Mouse (Mus musculus): Measurements from ENCODE around the gene Slc44a5. TPM values are rescaled to one million over a fixed set of nuclear protein-coding genes. Genes with fewer than 3 reads are reported as not detected.

Gene Slc44a5
- polyA plus RNA-seq, 1 experiment from 2014 or later: 1.1 TPM

DNA sequence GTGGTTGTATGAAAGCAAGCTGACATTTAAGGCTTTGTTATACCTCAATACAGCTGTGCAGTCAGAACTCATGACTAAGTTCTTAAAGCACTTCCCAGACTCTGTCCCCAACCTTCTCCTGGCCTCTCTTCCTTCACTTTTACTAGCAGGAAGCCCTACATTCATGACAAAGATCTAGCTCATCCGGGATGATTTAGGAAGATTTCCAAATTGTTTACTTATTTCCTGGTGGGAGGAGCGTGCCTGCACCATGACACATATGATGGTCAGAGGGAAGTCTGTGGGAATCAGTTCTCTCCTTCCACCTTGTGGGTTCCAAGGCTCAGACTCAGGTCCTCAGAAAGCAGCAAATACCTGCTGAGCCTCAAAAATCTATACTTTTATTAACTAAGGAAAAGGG is 317.1 kb downstream of the Slc44a5 start:
- H3K27me3 ChIP-seq (ENCODE audit: insufficient read depth, poor library complexity, severe bottlenecking): peaks cover 24% of the 10 kb centered on the region

DNA sequence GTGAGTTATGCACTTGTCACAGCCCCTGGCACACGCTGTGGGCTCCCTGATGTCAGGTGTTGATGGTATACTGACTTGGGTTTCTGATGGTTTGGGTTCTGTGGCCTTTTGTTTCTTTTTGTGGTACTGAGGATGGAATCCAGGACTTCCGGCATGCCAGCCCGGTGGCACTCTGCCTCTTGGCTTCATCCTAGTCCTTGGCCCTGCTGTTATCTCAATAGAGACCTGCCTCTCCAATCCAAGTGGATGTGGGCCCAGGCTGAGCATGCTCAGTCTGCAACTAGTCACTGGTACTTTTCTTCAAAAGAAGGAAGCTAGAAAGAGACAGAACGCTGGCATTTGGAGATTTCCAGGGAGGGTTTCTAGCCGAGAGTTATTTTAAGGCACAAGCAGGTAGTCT is 318.9 kb downstream of the Slc44a5 start:
- H3K4me1 ChIP-seq: peaks cover 12% of the 10 kb centered on the region; the same call in 1 of the 2 replicates
- H3K9me3 ChIP-seq: no peaks in the 10 kb centered on the region
- no peak overlapping the region for H3K27ac ChIP-seq
- H3K36me3 ChIP-seq: no peaks in the 10 kb centered on the region
- WGBS: 62% methylated on average over 5 of the region's 5 CpGs
- no peak overlapping the region for H3K4me3 ChIP-seq
- no peak for DNase-seq (ENCODE audit: low spot score)
- H3K27me3 ChIP-seq (ENCODE audit: insufficient read depth, poor library complexity, severe bottlenecking): peaks cover 24% of the 10 kb centered on the region

More for the DNA sequence above, 317.1 kb downstream of the Slc44a5 start:
- no peaks in the 10 kb centered on the region for H3K36me3 ChIP-seq
- no peak overlapping the region for H3K4me3 ChIP-seq
- 81% methylated on average over 2 of the region's 2 CpGs for WGBS
- peaks cover 12% of the 10 kb centered on the region; the same call in 1 of the 2 replicates for H3K4me1 ChIP-seq
- H3K27ac ChIP-seq: no peak overlapping the region
- H3K9me3 ChIP-seq: no peaks in the 10 kb centered on the region
- no peak for DNase-seq (ENCODE audit: low spot score)

DNA sequence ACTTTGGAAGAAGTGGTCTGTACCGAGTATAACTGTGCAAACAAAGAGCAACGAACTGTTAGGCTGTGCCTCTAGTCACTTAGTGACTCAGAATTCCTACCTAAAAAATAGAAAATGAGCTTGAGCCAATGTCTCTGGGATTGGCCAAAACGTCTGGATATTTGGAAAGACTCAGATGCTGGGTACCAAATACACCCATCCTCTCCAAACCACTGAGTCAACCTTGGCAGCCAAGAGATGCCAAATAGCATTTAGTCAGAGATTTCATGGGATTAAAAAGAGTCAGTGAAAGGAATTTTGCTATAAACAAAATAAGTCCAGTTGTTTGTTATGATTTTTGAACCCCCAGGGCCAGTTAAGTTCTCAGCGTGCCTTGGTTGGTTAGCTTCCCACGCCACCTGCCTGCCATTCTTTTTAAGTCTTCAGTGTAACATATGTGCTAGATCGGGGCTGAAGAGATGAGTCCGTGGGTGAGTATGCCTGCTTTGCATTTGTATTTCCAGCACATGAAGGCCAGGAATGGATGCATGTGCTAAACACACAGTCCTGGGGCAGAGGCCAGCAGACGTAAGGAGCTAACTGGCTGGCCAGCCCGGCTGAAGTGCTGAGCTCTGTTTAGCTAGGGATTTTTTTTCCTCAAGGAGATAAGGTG is 320.7 kb downstream of the Slc44a5 start:
- WGBS: 64% methylated on average over 9 of the region's 9 CpGs
- H3K27ac ChIP-seq: no peak overlapping the region

DNA sequence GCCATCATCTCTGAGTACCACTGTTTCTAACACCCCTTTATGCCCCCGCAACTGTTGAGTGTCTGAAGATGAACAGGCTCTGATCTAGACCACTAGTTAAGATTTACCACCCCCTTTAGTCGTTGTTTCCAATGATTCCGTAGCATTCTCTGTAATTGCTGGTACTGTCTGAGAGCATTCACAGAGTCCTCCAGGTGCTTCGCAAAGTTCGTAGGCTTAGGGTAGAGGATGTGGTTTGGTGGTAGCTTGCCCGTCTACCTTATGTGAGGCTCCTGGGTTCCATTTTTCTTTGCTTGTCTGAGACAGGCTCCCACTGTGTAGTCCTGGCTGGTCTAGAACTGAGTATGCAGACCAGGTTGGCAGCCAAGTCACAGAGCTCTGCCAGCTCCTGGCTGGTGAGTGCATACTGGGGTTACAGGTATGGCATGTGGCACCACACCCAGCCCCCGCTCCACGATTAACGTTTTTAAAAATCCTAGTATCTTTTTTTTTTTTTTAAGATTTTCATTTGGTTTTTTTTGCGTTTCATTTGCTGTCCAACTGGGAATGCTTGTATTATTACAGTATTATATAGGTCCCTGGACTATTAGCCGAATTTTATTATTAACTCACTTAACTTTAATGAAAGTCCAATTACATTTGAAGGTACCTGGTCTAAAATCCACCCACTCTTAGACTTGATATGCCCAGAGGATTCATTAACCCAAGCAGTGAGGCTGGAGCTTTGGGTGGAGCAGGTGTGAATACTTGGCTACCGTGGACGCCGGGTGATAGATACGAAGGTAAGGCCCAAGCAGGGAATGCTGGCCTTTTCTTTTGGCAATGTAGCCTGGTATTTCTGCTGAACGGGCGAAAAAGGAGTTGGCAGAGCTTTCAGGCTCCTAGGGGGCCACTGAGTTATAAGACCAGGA is 321.9 kb downstream of the Slc44a5 start:
- H3K4me1 ChIP-seq: 0 out of 2 replicates have a peak, but pooled peaks cover 8% of the 10 kb centered on the region
- WGBS: 87% methylated on average over 17 of the region's 17 CpGs
- no peaks in the 10 kb centered on the region for H3K9me3 ChIP-seq
- H3K27ac ChIP-seq: no peak overlapping the region
- DNase-seq (ENCODE audit: low spot score): no peak
- H3K36me3 ChIP-seq: no peaks in the 10 kb centered on the region
- peaks cover 18% of the 10 kb centered on the region for H3K27me3 ChIP-seq (ENCODE audit: insufficient read depth, poor library complexity, severe bottlenecking)
- no peak overlapping the region for H3K4me3 ChIP-seq

More for the DNA sequence above, 320.7 kb downstream of the Slc44a5 start:
- DNase-seq (ENCODE audit: low spot score): no peak
- peaks cover 18% of the 10 kb centered on the region for H3K27me3 ChIP-seq (ENCODE audit: insufficient read depth, poor library complexity, severe bottlenecking)
- no peaks in the 10 kb centered on the region for H3K36me3 ChIP-seq
- H3K9me3 ChIP-seq: no peaks in the 10 kb centered on the region
- 0 out of 2 replicates have a peak, but pooled peaks cover 8% of the 10 kb centered on the region for H3K4me1 ChIP-seq
- no peak overlapping the region for H3K4me3 ChIP-seq

DNA sequence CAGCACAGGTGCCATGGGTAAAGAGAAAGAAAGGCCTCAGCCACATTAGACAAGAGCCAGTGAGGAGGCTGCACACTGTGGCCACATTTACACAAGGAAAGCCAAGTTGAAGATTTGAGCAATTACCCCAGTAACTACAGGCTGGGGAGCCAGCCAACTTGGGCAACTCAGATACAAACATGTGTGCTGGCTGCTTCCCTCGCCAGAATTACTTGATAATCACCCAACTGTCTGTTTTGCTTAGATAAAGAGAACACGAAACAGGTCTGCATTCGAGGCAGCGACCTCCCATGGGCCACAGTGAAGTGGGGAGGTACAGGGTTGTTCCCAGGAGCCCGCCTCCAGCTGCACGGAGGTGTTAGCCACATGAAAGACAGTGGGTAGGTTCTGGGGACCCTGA is 324.3 kb downstream of the Slc44a5 start:
- no peak for DNase-seq (ENCODE audit: low spot score)
- WGBS: 26% methylated on average over 6 of the region's 6 CpGs
- Histone ChIP-seq H3K4me1 (0 out of 2 replicates have a peak, but pooled peaks cover 8% of the 10 kb centered on the region), H3K27ac (no peak overlapping the region), H3K4me3 (no peak overlapping the region), H3K36me3 (no peaks in the 10 kb centered on the region), H3K27me3 (ENCODE audit: insufficient read depth, poor library complexity, severe bottlenecking) (peaks cover 4% of the 10 kb centered on the region), H3K9me3 (no peaks in the 10 kb centered on the region)

DNA sequence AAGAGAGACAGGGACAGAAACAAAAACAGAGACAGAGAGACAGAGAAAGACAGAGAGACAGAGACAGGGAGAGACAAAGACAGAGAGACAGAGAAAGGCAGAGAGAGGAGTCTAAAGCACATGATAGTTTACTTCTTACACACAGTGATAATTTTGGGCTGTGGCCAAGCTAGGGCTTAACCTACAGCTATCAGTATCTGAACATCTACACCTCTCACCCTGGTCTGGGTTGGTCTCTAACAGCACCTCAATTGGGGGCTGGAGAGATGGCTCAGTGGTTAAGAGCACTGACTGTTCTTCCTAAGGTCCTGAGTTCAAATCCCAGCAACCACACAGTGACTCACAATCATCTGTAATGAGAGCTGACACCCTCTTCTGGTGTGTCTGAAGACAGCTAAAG is 325.3 kb downstream of the Slc44a5 start:
- Histone ChIP-seq H3K4me1 (0 out of 2 replicates have a peak, but pooled peaks cover 8% of the 10 kb centered on the region), H3K36me3 (no peaks in the 10 kb centered on the region), H3K4me3 (no peak overlapping the region), H3K9me3 (no peaks in the 10 kb centered on the region), H3K27ac (no peak overlapping the region), H3K27me3 (ENCODE audit: insufficient read depth, poor library complexity, severe bottlenecking) (no peaks in the 10 kb centered on the region)
- no peak for DNase-seq (ENCODE audit: low spot score)

DNA sequence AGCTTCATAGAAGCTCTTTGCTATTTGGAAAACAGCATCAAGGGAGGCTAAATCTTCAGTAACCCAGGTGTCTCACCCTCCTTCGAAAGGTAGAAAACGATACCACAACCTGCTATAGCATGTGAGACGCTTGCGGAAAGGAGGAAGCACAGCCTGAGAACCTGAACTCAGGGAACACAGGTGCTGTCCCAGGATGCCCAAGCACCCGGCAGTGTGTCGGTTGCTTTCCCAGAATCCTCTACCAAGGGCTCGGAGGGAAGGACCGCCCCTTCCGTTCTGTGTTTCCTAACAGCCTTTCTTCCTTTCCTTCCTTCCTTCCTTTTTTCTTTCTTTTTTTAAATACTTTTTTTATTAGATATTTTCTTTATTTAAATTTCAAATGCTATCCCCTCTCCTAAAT is 326.8 kb downstream of the Slc44a5 start:
- no peaks in the 10 kb centered on the region for H3K27me3 ChIP-seq (ENCODE audit: insufficient read depth, poor library complexity, severe bottlenecking)
- H3K4me1 ChIP-seq: 0 out of 2 replicates have a peak, but pooled peaks cover 5% of the 10 kb centered on the region
- H3K27ac ChIP-seq: no peak overlapping the region
- H3K4me3 ChIP-seq: no peak overlapping the region
- WGBS: 88% methylated on average over 9 of the region's 9 CpGs
- no peak for DNase-seq (ENCODE audit: low spot score)
- H3K36me3 ChIP-seq: no peaks in the 10 kb centered on the region
- no peaks in the 10 kb centered on the region for H3K9me3 ChIP-seq

DNA sequence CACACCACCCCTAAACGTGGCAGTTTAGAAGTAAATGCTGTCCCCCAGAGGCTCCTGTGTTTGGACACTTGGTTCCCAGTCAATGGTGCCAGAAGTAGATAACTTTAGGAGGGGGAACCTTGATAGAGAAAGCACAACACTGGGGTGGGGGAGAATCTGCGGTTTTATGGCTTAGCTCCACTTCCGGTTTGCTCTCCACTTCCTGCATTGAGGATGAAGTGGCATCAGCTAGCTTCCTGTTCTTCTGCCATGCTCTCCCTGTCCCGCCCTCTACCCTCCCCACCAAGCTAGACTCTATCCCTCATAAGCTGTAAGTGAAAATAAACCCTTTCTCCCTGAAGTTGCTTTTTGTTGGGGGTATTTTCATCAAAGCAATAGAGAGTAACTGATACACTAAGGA is 327.9 kb downstream of the Slc44a5 start:
- Histone ChIP-seq H3K4me3 (no peak overlapping the region), H3K4me1 (0 out of 2 replicates have a peak, but pooled peaks cover 5% of the 10 kb centered on the region), H3K36me3 (no peaks in the 10 kb centered on the region), H3K27me3 (ENCODE audit: insufficient read depth, poor library complexity, severe bottlenecking) (no peaks in the 10 kb centered on the region), H3K27ac (no peak overlapping the region), H3K9me3 (no peaks in the 10 kb centered on the region)
- WGBS: 65% methylated on average over 4 of the region's 4 CpGs
- DNase-seq (ENCODE audit: low spot score): no peak

DNA sequence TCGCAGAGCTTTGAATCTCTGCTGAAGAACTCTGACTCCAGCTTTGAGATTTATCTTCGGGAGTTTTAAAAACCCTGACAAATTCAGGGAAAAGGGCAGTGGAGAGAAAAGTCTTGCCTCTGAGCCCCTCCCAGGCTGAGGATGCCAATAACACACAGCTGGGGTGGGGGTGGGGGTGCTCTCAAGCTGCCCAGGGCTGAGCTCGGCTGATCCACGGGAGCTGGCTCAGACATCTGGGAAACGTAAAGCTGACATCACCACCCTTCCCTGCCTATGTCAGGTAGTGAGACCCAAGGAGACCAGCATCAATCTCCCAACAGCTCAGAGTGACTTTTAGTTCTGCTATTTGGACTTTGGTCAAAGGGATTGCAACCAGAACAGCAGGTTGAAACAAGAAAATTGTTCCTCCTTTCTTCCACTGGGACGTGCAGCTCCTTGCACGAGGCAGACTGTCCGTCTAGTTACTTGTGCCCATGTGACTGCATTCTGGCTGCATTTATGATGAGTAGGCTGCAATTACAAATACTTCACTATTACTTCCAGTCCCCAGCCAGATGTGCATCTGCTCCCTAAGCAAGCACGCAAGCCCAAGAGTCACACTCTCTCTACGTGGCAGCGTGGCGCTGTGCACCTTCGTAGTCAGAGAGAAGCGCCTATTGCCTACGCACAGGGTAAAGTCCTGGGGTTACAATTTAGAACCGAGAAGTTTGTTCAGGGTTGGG is 332.1 kb downstream of the Slc44a5 start:
- no peaks in the 10 kb centered on the region for H3K36me3 ChIP-seq
- H3K4me1 ChIP-seq: no peaks in the 10 kb centered on the region
- no peak for DNase-seq (ENCODE audit: low spot score)
- H3K27me3 ChIP-seq (ENCODE audit: insufficient read depth, poor library complexity, severe bottlenecking): no peaks in the 10 kb centered on the region
- WGBS: 63% methylated on average over 16 of the region's 16 CpGs
- H3K27ac ChIP-seq: no peak overlapping the region
- no peak overlapping the region for H3K4me3 ChIP-seq
- no peaks in the 10 kb centered on the region for H3K9me3 ChIP-seq

DNA sequence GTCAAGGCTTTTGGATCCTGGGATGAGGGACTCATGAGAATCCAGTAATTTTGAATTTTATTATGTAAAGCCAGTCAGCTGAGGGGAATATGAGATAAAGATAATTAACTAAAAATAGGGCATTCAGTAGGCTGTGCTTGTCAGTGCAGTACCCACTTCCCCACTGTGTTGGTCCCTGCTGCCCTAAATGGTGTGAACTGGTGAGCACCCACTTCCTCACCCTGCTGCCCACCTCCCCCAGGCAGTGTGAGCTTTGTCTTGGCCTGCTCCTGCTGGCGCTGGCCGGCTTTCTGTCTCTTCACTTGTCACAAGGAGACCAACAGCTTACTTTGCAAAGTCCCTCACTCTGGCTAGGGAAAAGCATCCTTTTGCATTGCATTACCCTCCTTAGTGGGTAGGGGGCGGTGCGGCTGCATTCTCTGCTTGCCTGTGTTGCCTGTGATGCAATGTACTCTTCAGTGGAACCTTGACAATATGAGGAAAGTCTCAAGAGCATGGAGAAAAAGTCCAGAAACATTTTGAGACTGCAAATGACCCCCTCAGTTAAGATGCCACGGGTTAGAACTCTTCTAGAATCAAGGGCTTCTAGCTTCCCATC is 344.5 kb downstream of the Slc44a5 start:
- H3K4me1 ChIP-seq: no peaks in the 10 kb centered on the region
- WGBS: 15% methylated on average over 5 of the region's 5 CpGs
- no peak overlapping the region for H3K27ac ChIP-seq
- H3K36me3 ChIP-seq: no peaks in the 10 kb centered on the region
- peaks cover 33% of the 10 kb centered on the region for H3K27me3 ChIP-seq (ENCODE audit: insufficient read depth, poor library complexity, severe bottlenecking)
- no peak overlapping the region for H3K4me3 ChIP-seq
- H3K9me3 ChIP-seq: no peaks in the 10 kb centered on the region
- no peak for DNase-seq (ENCODE audit: low spot score)
